Mouse (Mus musculus) hindbrain, postnatal 0 days (tissue): Measurements from ENCODE around the gene Rbfox1. TPM values are rescaled to one million over a fixed set of nuclear protein-coding genes. Genes with fewer than 3 reads are reported as not detected.
A peak's percentile ranks its signal among the peaks of the same experiment; 100 is the strongest.

Source experiments
- ATAC-seq: fragments of 200-750 bp; cut with Nextera tagmentation; 2 replicates; pipeline ENCODE4 v1.8.0; 2017; ENCODE audit warnings: mild to moderate bottlenecking, moderate TSS enrichment, moderate library complexity
- DNase-seq: peaks from one replicate; pipeline ENCODE4 v3.0.0-alpha.2; 2015; ENCODE audit warnings: low spot score
- H3K27ac ChIP-seq: fragments of 300-500 bp; sonication (generic); 2 replicates; pipeline ENCODE4 v1.5.1; 2014; ENCODE audit warnings: mild to moderate bottlenecking
- H3K27me3 ChIP-seq: fragments of 300-500 bp; sonication (generic); 2 replicates; pipeline ENCODE4 v1.6.1; 2014; ENCODE audit warnings: low read length, mixed read lengths; ENCODE audit not compliant: insufficient read depth
- H3K36me3 ChIP-seq: fragments of 300-500 bp; sonication (generic); 2 replicates; pipeline ENCODE4 v1.6.1; 2014; ENCODE audit warnings: low read length, mixed read lengths; ENCODE audit not compliant: insufficient read depth
- H3K4me1 ChIP-seq: fragments of 300-500 bp; sonication (generic); 2 replicates; pipeline ENCODE4 v1.6.1; 2014; ENCODE audit warnings: antibody characterized with exemption, low read length, mixed read lengths; ENCODE audit not compliant: insufficient read depth
- H3K4me2 ChIP-seq: fragments of 300-500 bp; sonication (generic); 2 replicates; pipeline ENCODE4 v1.6.1; 2014; ENCODE audit warnings: low read depth, mild to moderate bottlenecking, low read length, moderate library complexity, mixed read lengths
- H3K4me3 ChIP-seq: fragments of 300-500 bp; sonication (generic); 2 replicates; pipeline ENCODE4 v1.5.1; 2014; ENCODE audit warnings: low read length
- H3K9ac ChIP-seq: fragments of 300-500 bp; sonication (generic); replicated peaks from 2 replicates; pipeline ENCODE4 v1.6.1; 2014; ENCODE audit warnings: mild to moderate bottlenecking, low read length, moderate library complexity, mixed read lengths
- H3K9me3 ChIP-seq: fragments of 300-500 bp; sonication (generic); 2 replicates; pipeline ENCODE4 v1.6.1; 2016; ENCODE audit warnings: low read length, mixed read lengths
- CTCF ChIP-seq: IDR thresholded peaks from 2 replicates; pipeline ENCODE4 v1.5.1; 2016; ENCODE audit warnings: antibody characterized with exemption, control low read depth, low read depth
- WGBS: fragments of 180-500 bp; shearing (Covaris S2); extraction: QIAGEN DNeasy Blood & Tissue Kit; methylation state at CpG from one replicate; pipeline ENCODE4 v1.1.7; 2014; 5-methylcytosine and 5-hydroxymethylcytosine counted together
- polyA plus RNA-seq: library from polyadenylated mRNA; unstranded; fragments of >200 nt; fragmentation: Nextera tagmentation; extraction: Ambion mirVana; gene quantifications from 2 replicates; pipeline ENCODE4 v1.2.1, GENCODE M21; 2015
- total RNA-seq: library from RNA; depleted of rRNA; stranded (reverse); fragments of >200 nt; gene quantifications from 2 replicates; pipeline ENCODE4 v1.2.3, GENCODE M21; 2014

The Rbfox1 gene
- total and polyA plus RNA-seq, 2 experiments from 2014 or later = 158 to 204 TPM

DNA sequence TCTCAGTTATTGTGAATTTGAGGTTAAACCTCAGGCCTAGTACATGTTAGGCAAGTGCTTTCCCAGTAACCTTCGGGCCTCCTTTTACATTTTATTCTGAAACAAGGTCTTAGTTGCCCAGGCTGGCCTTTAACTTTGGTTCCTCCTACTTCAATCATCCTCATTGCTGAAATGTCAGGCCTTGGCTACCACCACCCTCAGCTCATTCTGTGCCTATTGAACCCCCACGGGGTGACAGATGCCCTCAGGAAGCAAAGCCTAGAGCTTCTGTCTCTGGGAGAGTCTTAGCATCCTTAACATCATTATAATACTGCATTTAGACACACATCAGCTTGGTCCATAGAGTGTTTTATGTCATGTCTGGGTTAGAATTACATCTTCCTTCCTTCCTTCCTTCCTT, 1162.3 kb downstream of the Rbfox1 start:
- H3K4me2 ChIP-seq = no peak overlapping the region
- no peak for TF ChIP-seq CTCF
- H3K4me3 ChIP-seq = no peak overlapping the region
- H3K9me3 ChIP-seq = no peaks in the 10 kb centered on the region
- no peak overlapping the region for H3K27ac ChIP-seq
- no peaks in the 10 kb centered on the region for H3K36me3 ChIP-seq
- H3K27me3 ChIP-seq = no peaks in the 10 kb centered on the region
- DNase-seq = no peak
- H3K9ac ChIP-seq = no peak overlapping the region
- H3K4me1 ChIP-seq = peaks cover 15% of the 10 kb centered on the region; the same call in 1 of the 2 replicates
- 79% methylated on average over 2 of the region's 2 CpGs for WGBS
- ATAC-seq = no peak

DNA sequence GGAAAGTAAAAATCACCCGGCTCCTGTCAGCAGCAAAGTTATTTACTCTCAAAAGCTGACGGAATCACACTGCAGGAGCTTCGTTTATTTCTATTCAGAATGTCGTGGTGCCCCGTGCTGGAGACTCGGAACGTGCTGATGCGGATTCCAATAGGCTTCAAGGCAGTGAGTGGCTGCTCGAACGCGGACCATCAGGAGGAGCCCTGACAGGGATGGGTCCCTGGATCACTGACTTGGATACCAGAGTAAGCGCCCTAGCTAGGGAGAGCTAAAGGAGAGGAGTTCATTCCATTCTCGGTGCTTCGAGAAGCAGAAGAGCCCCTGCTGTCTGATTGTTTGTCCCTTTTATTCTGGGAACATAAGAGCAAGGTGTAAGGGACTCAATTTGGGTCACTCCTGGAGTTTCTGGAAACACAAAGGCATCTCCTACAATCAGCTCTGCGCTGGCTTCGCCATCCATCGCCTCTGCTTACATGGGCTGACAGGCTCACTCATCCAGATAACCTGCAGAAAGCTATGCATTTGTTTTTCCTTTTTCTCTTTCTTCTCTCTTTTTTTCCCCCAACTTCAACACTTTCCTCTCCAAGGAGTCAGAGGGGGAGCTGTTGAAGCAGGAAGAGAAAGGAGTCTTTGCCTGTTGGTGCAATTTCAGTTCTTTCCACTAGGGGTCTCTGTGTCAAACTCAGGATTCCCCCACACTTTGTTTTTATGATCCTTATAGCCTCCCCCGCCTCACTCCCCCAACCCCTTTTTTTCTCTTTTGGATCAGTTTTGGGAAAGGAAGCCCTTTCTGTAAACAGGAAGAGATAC, 1164.2 kb downstream of the Rbfox1 start:
- DNase-seq (peak; percentile 84), ATAC-seq (no peak; the same call in 1 of the 2 replicates)
- Histone ChIP-seq H3K4me3 (peak overlapping the region; percentile 13; the same call in 1 of the 2 replicates), H3K4me2 (peak overlapping the region; percentile 41), H3K27ac (no peak overlapping the region), H3K27me3 (no peaks in the 10 kb centered on the region), H3K36me3 (no peaks in the 10 kb centered on the region), H3K9ac (no peak overlapping the region), H3K4me1 (peaks cover 15% of the 10 kb centered on the region; the same call in 1 of the 2 replicates), H3K9me3 (no peaks in the 10 kb centered on the region)
- 6% methylated on average over 18 of the region's 18 CpGs for WGBS
- peak; percentile 89 for TF ChIP-seq CTCF

DNA sequence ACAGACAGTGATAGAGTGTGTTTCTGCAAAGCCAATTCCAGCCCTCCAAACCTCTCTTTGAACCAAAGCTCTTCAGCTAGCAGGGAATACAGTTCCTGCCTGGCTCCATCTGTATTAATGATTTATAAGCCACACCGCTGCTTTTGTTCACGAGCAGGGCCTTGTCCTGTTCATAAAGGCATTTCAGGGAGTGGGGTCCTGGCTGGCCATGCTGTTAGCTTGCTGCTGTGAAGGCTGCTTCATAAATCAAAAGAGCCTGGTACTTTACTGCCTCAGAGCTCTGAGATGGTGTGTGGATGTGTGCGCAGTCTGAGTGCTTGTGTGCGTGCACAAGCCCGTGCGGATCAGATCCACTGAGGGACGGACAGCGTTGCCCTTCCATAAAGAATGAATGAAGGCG, 1165.8 kb downstream of the Rbfox1 start:
- ATAC-seq = no peak
- Histone ChIP-seq H3K4me2 (no peak overlapping the region), H3K4me1 (peaks cover 15% of the 10 kb centered on the region; the same call in 1 of the 2 replicates), H3K27me3 (no peaks in the 10 kb centered on the region), H3K36me3 (no peaks in the 10 kb centered on the region), H3K9me3 (no peaks in the 10 kb centered on the region), H3K27ac (no peak overlapping the region; the same call in 1 of the 2 replicates), H3K9ac (no peak overlapping the region), H3K4me3 (no peak overlapping the region)
- 65% methylated on average over 9 of the region's 9 CpGs for WGBS
- no peak for DNase-seq
- no peak for TF ChIP-seq CTCF

DNA sequence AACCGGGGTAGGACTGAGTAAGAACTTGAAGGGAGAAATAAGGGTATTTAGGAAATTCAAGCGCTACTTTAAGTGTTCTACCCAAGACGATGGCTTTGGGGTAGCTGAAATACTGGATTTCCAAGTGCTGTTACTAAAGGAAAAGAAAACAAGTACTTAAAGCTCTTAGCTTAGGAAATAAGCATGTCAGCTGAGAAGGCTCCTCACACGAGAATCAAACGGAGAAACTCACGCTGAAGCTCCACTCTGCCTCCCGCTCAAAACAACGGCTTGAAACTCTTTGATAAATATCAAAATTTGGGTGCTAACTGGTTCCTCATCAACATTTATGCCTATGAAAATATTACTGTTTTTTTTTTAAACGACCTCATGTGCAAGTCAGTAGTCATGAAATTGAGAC, 1166.8 kb downstream of the Rbfox1 start:
- H3K27ac ChIP-seq = no peak overlapping the region
- H3K9me3 ChIP-seq = no peaks in the 10 kb centered on the region
- no peak overlapping the region for H3K4me3 ChIP-seq
- 65% methylated on average over 9 of the region's 9 CpGs for WGBS
- no peak for TF ChIP-seq CTCF
- DNase-seq (no peak), ATAC-seq (no peak)
- H3K4me1 ChIP-seq = peaks cover 15% of the 10 kb centered on the region; the same call in 1 of the 2 replicates
- H3K36me3 ChIP-seq = no peaks in the 10 kb centered on the region
- H3K9ac ChIP-seq = no peak overlapping the region
- no peaks in the 10 kb centered on the region for H3K27me3 ChIP-seq
- 0 out of 2 replicates have a peak overlapping the region, but pooled peaks have one; percentile 2 for H3K4me2 ChIP-seq

DNA sequence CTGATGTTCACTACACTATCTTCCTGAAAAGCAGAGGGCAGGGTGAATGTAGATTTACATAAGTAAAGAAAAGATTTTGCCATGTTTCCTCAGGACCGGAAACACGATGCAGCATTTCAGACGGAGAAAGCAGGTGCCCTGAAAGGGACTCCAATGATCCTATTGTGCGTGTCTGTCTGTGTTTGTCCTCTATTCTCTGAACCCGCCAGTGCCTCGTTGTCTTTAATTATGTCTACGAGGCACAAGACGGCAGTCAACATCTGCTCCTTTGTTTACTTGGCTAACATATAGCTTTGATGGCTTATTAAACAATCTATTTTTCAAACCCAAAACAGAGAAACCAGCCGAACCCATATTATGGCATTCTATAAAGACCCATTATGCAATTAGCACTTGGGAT, 1167.3 kb downstream of the Rbfox1 start:
- Histone ChIP-seq H3K36me3 (no peaks in the 10 kb centered on the region), H3K27me3 (no peaks in the 10 kb centered on the region), H3K9me3 (no peaks in the 10 kb centered on the region), H3K4me2 (0 out of 2 replicates have a peak overlapping the region, but pooled peaks have one; percentile 2), H3K27ac (no peak overlapping the region), H3K4me1 (peaks cover 15% of the 10 kb centered on the region; the same call in 1 of the 2 replicates), H3K4me3 (no peak overlapping the region), H3K9ac (no peak overlapping the region)
- no peak for DNase-seq
- TF ChIP-seq CTCF = no peak
- ATAC-seq = no peak
- 10% methylated on average over 9 of the region's 9 CpGs for WGBS

DNA sequence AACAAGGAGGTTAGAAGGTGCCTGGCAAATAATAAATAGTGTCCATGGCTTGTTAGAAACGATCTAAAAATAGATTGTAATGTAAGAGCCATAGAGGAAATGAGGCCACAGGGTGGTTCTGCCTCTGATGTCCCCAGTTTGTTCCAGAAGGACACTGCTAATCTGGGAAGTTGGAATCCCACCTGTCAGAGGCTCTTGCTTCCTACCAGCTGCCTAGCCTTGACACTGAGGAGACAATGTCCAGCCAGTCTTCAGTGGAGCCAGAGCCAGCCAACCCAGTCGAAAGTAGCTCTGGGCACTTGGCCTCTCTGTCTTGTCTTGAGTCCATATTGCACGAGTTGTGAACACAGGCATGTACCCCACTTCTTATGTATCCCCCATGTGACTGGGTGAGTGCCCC, 1172.6 kb downstream of the Rbfox1 start:
- Histone ChIP-seq H3K36me3 (no peaks in the 10 kb centered on the region), H3K27me3 (no peaks in the 10 kb centered on the region), H3K27ac (no peak overlapping the region), H3K4me3 (no peak overlapping the region), H3K4me2 (no peak overlapping the region), H3K4me1 (no peaks in the 10 kb centered on the region), H3K9me3 (no peaks in the 10 kb centered on the region), H3K9ac (no peak overlapping the region)
- ATAC-seq = no peak
- TF ChIP-seq CTCF = no peak
- 76% methylated on average over 3 of the region's 3 CpGs for WGBS
- DNase-seq = no peak

DNA sequence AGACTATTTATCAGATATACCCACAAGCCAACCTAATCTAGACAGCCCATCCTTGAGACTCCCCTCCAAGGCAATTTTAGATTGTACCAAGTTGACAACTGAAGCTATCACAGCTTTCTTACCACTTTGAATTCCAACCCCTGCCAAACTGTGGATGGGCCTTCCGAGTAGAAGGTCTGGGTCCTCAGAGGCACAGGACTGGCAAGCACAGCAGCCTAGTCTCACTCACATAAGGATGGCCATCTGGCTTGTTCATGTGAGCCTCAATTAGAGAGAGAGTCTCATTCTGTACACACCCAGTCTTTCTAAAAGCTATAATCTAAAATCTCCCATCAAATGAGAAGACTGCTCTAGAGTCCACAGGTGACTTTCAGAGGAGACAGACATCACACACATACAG, 1173.4 kb downstream of the Rbfox1 start:
- no peak for ATAC-seq
- Histone ChIP-seq H3K9ac (no peak overlapping the region), H3K36me3 (no peaks in the 10 kb centered on the region), H3K9me3 (no peaks in the 10 kb centered on the region), H3K4me2 (no peak overlapping the region), H3K4me1 (no peaks in the 10 kb centered on the region), H3K4me3 (no peak overlapping the region), H3K27ac (no peak overlapping the region), H3K27me3 (no peaks in the 10 kb centered on the region)
- no peak for TF ChIP-seq CTCF
- DNase-seq = no peak
- WGBS = 76% methylated on average over 1 of the region's 1 CpGs
